Mouse (Mus musculus) liver, embryonic 14.5 days (tissue): ENCODE results near the gene Opcml.

ENCODE experiments used
- CTCF ChIP-seq: IDR thresholded peaks from 2 replicates; pipeline ENCODE4 v1.5.1; 2016; ENCODE audit warnings: antibody characterized with exemption, low read depth, control low read depth
- EP300 ChIP-seq: IDR thresholded peaks from 2 replicates; pipeline ENCODE4 v1.6.1; 2016; ENCODE audit warnings: antibody characterized with exemption, low read depth

GRCm38 (mm10) chr9:27996536-27996935 is 206.0 kb downstream of the Opcml start:
- TF ChIP-seq CTCF (no peak), EP300 (no peak)
